Mouse (Mus musculus): ENCODE results near the gene F13a1.

Gene F13a1

GRCm38 (mm10) chr13:36953676-36954075 lies 96.4 kb downstream of the F13a1 start:
- no peak for DNase-seq (ENCODE audit: low spot score)

- DNase-seq (ENCODE audit: low spot score) = no peak
Observed at GRCm38 (mm10) chr13:36941891-36942290, 108.2 kb downstream of the F13a1 start.

- no peak for DNase-seq (ENCODE audit: low spot score)
Observed at GRCm38 (mm10) chr13:36932066-36932465, 118.0 kb downstream of the F13a1 start.

- DNase-seq (ENCODE audit: low spot score) = no peak
Observed at GRCm38 (mm10) chr13:36919737-36920136, 130.3 kb downstream of the F13a1 start.

- DNase-seq (ENCODE audit: low spot score) = no peak
Observed at GRCm38 (mm10) chr13:36903885-36904284, 146.2 kb downstream of the F13a1 start.

GRCm38 (mm10) chr13:36903447-36903846 lies 146.6 kb downstream of the F13a1 start:
- no peak for DNase-seq (ENCODE audit: low spot score)

- no peak for DNase-seq (ENCODE audit: low spot score)
Observed at GRCm38 (mm10) chr13:36901603-36902002, 148.4 kb downstream of the F13a1 start.

GRCm38 (mm10) chr13:36901016-36901415 lies 149.0 kb downstream of the F13a1 start:
- DNase-seq (ENCODE audit: low spot score) = no peak

- DNase-seq (ENCODE audit: low spot score) = no peak
Observed at GRCm38 (mm10) chr13:36896061-36896460, 154.0 kb downstream of the F13a1 start.

- no peak for DNase-seq (ENCODE audit: low spot score)
Observed at GRCm38 (mm10) chr13:36893762-36894161, 156.3 kb downstream of the F13a1 start.

GRCm38 (mm10) chr13:36892216-36892615 lies 157.8 kb downstream of the F13a1 start:
- no peak for DNase-seq (ENCODE audit: low spot score)

- no peak for DNase-seq (ENCODE audit: low spot score)
Observed at GRCm38 (mm10) chr13:36885973-36886372, 164.1 kb downstream of the F13a1 start.

GRCm38 (mm10) chr13:36839111-36839510 lies 210.9 kb downstream of the F13a1 start:
- no peak for DNase-seq (ENCODE audit: low spot score)
